ENCODE assay signal across 8 mouse cellular contexts in the genomic region with DNA sequence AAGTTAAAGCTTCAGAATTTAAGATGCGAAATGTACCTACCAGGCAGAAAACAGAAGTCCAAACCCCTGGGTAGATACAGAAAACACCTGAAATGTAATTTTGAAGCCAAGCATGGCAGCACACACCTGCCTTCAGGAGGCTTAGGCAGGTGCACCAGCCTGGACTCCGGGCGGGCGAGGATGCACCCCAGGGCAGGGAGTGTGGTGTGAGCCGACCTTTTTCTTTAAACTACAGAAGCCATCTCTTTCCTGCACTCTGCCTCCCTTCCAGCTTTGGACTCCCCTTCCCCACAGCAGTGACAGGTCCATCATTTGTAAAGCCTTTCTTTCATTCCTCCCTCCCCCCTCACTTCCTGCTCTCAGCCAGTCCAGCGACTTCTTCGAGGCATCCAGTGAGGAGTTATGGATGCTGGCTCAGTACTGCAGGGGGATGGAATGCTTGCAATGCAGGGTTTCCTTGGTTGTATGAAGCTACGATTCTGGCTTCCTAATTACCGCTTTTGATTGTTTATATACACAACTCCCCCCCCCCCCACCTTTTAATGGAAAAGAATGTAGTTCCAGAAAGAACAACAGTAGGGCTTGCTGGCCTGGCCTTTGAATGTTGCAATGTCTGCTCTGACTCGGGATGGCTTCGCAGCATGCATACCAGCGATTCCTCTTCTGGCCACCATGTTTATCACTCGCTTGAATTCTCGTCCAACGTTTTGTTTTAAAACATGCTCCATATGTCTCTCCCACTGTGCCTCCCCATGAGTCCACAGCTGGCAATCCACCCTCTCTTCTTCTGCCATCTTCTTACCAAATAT. TPM values are rescaled to one million over a fixed set of nuclear protein-coding genes. Genes with fewer than 3 reads are reported as not detected.
DNase-seq lines count a peak whose midpoint lies in the region; ATAC-seq and TF ChIP-seq lines count a peak whose summit lies in the region.

No protein-coding gene starts in this region.

- intact Hi-C loops in heart, postnatal 25 days (cut with DNase I), result no loop called here

- peaks cover 13% of the 10 kb centered on the region; the same call in 1 of the 2 replicates for H3K36me3 ChIP-seq in heart, embryonic 14.5 days (ENCODE audit: control insufficient read depth, insufficient read depth, low read length)
- no peaks in the 10 kb centered on the region for H3K36me3 ChIP-seq in midbrain, postnatal 0 days (ENCODE audit: insufficient read depth, low read length)
- H3K36me3 ChIP-seq in midbrain, embryonic 13.5 days, result no peaks in the 10 kb centered on the region
- H3K36me3 ChIP-seq in limb, embryonic 12.5 days, result no peaks in the 10 kb centered on the region

- WGBS in heart, embryonic 14.5 days, result 37% methylated on average over 15 of the region's 15 CpGs
- 67% methylated on average over 15 of the region's 15 CpGs for WGBS in midbrain, postnatal 0 days
- WGBS in midbrain, embryonic 13.5 days, result 63% methylated on average over 15 of the region's 15 CpGs
- 38% methylated on average over 15 of the region's 15 CpGs for WGBS in limb, embryonic 12.5 days

- no peaks in the 10 kb centered on the region for H3K27me3 ChIP-seq in heart, embryonic 14.5 days (ENCODE audit: control insufficient read depth, insufficient read depth, low read length)
- no peaks in the 10 kb centered on the region for H3K27me3 ChIP-seq in midbrain, postnatal 0 days (ENCODE audit: insufficient read depth, low read length)
- no peaks in the 10 kb centered on the region for H3K27me3 ChIP-seq in midbrain, embryonic 13.5 days
- no peaks in the 10 kb centered on the region for H3K27me3 ChIP-seq in limb, embryonic 12.5 days

- TF ChIP-seq CTCF in midbrain, postnatal 0 days (IDR thresholded peaks at IDR 0.05), result no peak

- H3K9ac ChIP-seq in heart, embryonic 14.5 days (ENCODE audit: low read length), result peak overlapping the region; percentile 10; the same call in 1 of the 2 replicates
- H3K9ac ChIP-seq in midbrain, postnatal 0 days (replicated peaks; ENCODE audit: low read length, poor library complexity, severe bottlenecking), result no peak overlapping the region
- H3K9ac ChIP-seq in midbrain, embryonic 13.5 days (replicated peaks), result no peak overlapping the region
- H3K9ac ChIP-seq in limb, embryonic 12.5 days (replicated peaks), result no peak overlapping the region

- H3K4me3 ChIP-seq in heart, embryonic 14.5 days (ENCODE audit: control insufficient read depth in 1 of 2, insufficient read depth in 1 of 2, low read depth in 1 of 2, low read length in 2 of 2), result no peak overlapping the region
- no peak overlapping the region for H3K4me3 ChIP-seq in midbrain, postnatal 0 days (ENCODE audit: low read depth, low read length)
- no peak overlapping the region for H3K4me3 ChIP-seq in midbrain, embryonic 13.5 days (replicated peaks)
- no peak overlapping the region for H3K4me3 ChIP-seq in limb, embryonic 12.5 days (replicated peaks)

- DNase-seq in heart, postnatal 25 days (ENCODE audit: low spot score), result no peak
- peak; percentile 18 for DNase-seq in midbrain, postnatal 0 days (ENCODE audit: low spot score)
- DNase-seq in urinary bladder, postnatal 36 days (ENCODE audit: low spot score in 2 of 2), result no peak
- no peak for DNase-seq in urinary bladder, postnatal 25 days (ENCODE audit: low spot score)
- no peak for DNase-seq in urinary bladder, postnatal 4 days (ENCODE audit: low spot score in 2 of 2)

- H3K9me3 ChIP-seq in heart, embryonic 14.5 days (ENCODE audit: control insufficient read depth, low read length), result no peaks in the 10 kb centered on the region
- no peaks in the 10 kb centered on the region for H3K9me3 ChIP-seq in midbrain, postnatal 0 days (ENCODE audit: low read length)
- no peaks in the 10 kb centered on the region for H3K9me3 ChIP-seq in midbrain, embryonic 13.5 days
- H3K9me3 ChIP-seq in limb, embryonic 12.5 days, result no peaks in the 10 kb centered on the region

- ATAC-seq in heart, embryonic 14.5 days (ENCODE audit: insufficient number of reproducible peaks, insufficient read depth, low FRiP score, low read depth), result no peak
- ATAC-seq in midbrain, postnatal 0 days (ENCODE audit: low FRiP score), result no peak
- ATAC-seq in midbrain, embryonic 13.5 days, result no peak
- ATAC-seq in limb, embryonic 12.5 days (ENCODE audit: insufficient number of reproducible peaks, insufficient read depth, low FRiP score, low TSS enrichment, low read depth), result no peak

- peak overlapping the region; percentile 20 for H3K4me2 ChIP-seq in heart, embryonic 14.5 days (ENCODE audit: low read length)
- H3K4me2 ChIP-seq in midbrain, postnatal 0 days (ENCODE audit: low read depth, low read length, poor library complexity, severe bottlenecking), result no peak overlapping the region
- H3K4me2 ChIP-seq in midbrain, embryonic 13.5 days (replicated peaks), result no peak overlapping the region
- H3K4me2 ChIP-seq in limb, embryonic 12.5 days, result peak overlapping the region; percentile 29

- H3K27ac ChIP-seq in heart, embryonic 14.5 days (replicated peaks in 1 of 2; ENCODE audit: control insufficient read depth in 1 of 2, insufficient read depth in 1 of 2, low read depth in 2 of 2, low read length in 2 of 2), result peak overlapping the region; percentile 56 to 70
- no peak overlapping the region for H3K27ac ChIP-seq in midbrain, postnatal 0 days (ENCODE audit: low read depth, low read length)
- H3K27ac ChIP-seq in midbrain, embryonic 13.5 days, result no peak overlapping the region
- peak overlapping the region; percentile 82 for H3K27ac ChIP-seq in limb, embryonic 12.5 days

- H3K4me1 ChIP-seq in heart, embryonic 14.5 days (ENCODE audit: control insufficient read depth in 2 of 2, insufficient read depth in 2 of 2, low read length in 2 of 2), result peaks cover 9 to 21% of the 10 kb centered on the region in 2 experiments
- H3K4me1 ChIP-seq in midbrain, postnatal 0 days (ENCODE audit: insufficient read depth, low read length), result no peaks in the 10 kb centered on the region
- 0 out of 2 replicates have a peak, but pooled peaks cover 3% of the 10 kb centered on the region for H3K4me1 ChIP-seq in midbrain, embryonic 13.5 days (replicated peaks)
- H3K4me1 ChIP-seq in limb, embryonic 12.5 days (replicated peaks), result peaks cover 31% of the 10 kb centered on the region

RNA-seq across cellular contexts. Expression of a gene that starts 26.5 kb away (rescaled TPM):
- polyA plus RNA-seq in heart, embryonic 14.5 days (2014; fragmentation: Nextera tagmentation; extraction: Ambion mirVana), result 12.0 and 13.2 TPM in 2 replicates
- total RNA-seq in heart, postnatal 25 days (2021), result 1 to 10 TPM; 4.6 to 4.8 TPM
- total RNA-seq in midbrain, postnatal 0 days (2014; rRNA removed), result 1.7 and 2.7 TPM in 2 replicates
- polyA plus RNA-seq in midbrain, postnatal 0 days (2015; fragmentation: Nextera tagmentation; extraction: Ambion mirVana), result 4.5 and 5.0 TPM in 2 replicates
- polyA plus RNA-seq in midbrain, embryonic 13.5 days (2015; fragmentation: Nextera tagmentation; extraction: Ambion mirVana), result 6.2 and 7.9 TPM in 2 replicates
- 9.8 and 11.5 TPM in 2 replicates for polyA plus RNA-seq in limb, embryonic 12.5 days (2016; fragmentation: Nextera tagmentation; extraction: Ambion mirVana)

RNA-seq across cellular contexts. Expression of a gene that starts 26.6 kb away (rescaled TPM):
- polyA plus RNA-seq in heart, embryonic 14.5 days (2014; fragmentation: Nextera tagmentation; extraction: Ambion mirVana), result 33.4 and 34.8 TPM in 2 replicates
- 10 to 100 TPM; 19.1 to 19.2 TPM for total RNA-seq in heart, postnatal 25 days (2021)
- total RNA-seq in midbrain, postnatal 0 days (2014; rRNA removed), result 35.6 and 47.9 TPM in 2 replicates
- 53.7 and 59.6 TPM in 2 replicates for polyA plus RNA-seq in midbrain, postnatal 0 days (2015; fragmentation: Nextera tagmentation; extraction: Ambion mirVana)
- 56.9 and 63.2 TPM in 2 replicates for polyA plus RNA-seq in midbrain, embryonic 13.5 days (2015; fragmentation: Nextera tagmentation; extraction: Ambion mirVana)
- polyA plus RNA-seq in limb, embryonic 12.5 days (2016; fragmentation: Nextera tagmentation; extraction: Ambion mirVana), result 78.3 and 83.8 TPM in 2 replicates

Comparison
In these comparisons a context has a peak if more than half of its experiments do, and no peak if none do; other contexts are left out.
1. H3K27ac ChIP-seq: peak in heart, embryonic 14.5 days (2 of 2) and limb, embryonic 12.5 days (single experiment); none in midbrain, postnatal 0 days (single experiment) and midbrain, embryonic 13.5 days (single experiment).
2. H3K4me2 ChIP-seq: peak in heart, embryonic 14.5 days (single experiment) and limb, embryonic 12.5 days (single experiment); none in midbrain, postnatal 0 days (single experiment) and midbrain, embryonic 13.5 days (single experiment).